Mouse (Mus musculus) cerebellum, adult 2 months (tissue): Measurements from ENCODE around the gene Bach2. TPM values are rescaled to one million over a fixed set of nuclear protein-coding genes. Genes with fewer than 3 reads are reported as not detected.
A peak's percentile ranks its signal among the peaks of the same experiment; 100 is the strongest.

Experiments used
- DNase-seq, 2 experiments: peaks; one replicate each; pipeline ENCODE4 v3.0.0; 2021
- H3K27ac ChIP-seq: fragments of 200-500 bp; 2 replicates; pipeline ENCODE4 v1.5.1; 2012; ENCODE audit warnings: low read length, control low read depth, inconsistent platforms; ENCODE audit not compliant: insufficient read depth
- H3K27me3 ChIP-seq: fragments of 200-500 bp; 2 replicates; pipeline ENCODE4 v1.6.1; 2012; ENCODE audit warnings: inconsistent platforms, mild to moderate bottlenecking, low read length, moderate library complexity; ENCODE audit not compliant: control insufficient read depth, insufficient read depth
- H3K4me1 ChIP-seq: fragments of 200-500 bp; 2 replicates; pipeline ENCODE4 v1.6.1; 2011; ENCODE audit warnings: low read length; ENCODE audit not compliant: control insufficient read depth, insufficient read depth
- H3K4me3 ChIP-seq: fragments of 200-500 bp; replicated peaks from 2 replicates; pipeline ENCODE3; 2011; ENCODE audit warnings: mild to moderate bottlenecking, low read depth, low read length, control low read depth; ENCODE audit not compliant: insufficient read depth
- CTCF ChIP-seq: fragments of 200-500 bp; IDR thresholded peaks from 2 replicates; pipeline ENCODE4 v1.5.1; 2011; ENCODE audit warnings: low read depth, mild to moderate bottlenecking, control low read depth, low read length, moderate library complexity, borderline replicate concordance; ENCODE audit not compliant: insufficient read depth
- POLR2A ChIP-seq: fragments of 200-500 bp; IDR thresholded peaks from 2 replicates; pipeline ENCODE4 v1.6.1; 2011; ENCODE audit warnings: low read length, control low read depth, borderline replicate concordance; ENCODE audit not compliant: insufficient read depth
- WGBS: fragments of 180-500 bp; shearing (Covaris S2); methylation state at CpG from one replicate; pipeline ENCODE4 v1.1.7; 2018; 5-methylcytosine and 5-hydroxymethylcytosine counted together
- polyA plus RNA-seq: library from polyadenylated mRNA; depleted of rRNA; stranded (reverse); fragments of >200 nt; gene quantifications from 2 replicates; pipeline ENCODE4 v1.2.3, GENCODE M21; 2012

Gene Bach2
- polyA plus RNA-seq, 1 experiment: 4.7 TPM

DNA sequence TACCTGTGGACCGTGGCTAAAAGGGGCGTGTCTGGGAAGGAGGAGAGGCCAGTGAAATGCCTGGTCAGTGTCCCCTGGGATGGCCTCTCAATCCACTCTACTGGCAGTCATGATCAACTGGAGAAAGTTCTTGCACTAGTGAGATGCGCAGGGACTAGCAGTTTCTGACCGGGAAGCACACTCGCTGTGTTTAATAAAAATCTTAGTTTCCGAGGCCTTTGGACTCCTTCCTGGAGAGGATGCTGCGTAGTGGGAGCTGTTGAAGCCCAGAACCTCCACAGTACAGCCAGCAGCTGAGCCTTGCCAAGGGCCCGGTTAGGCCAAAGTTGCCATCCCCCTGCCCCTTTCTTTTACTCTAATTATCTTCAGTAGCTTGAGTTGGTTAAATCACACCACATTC lies 148.3 kb downstream of the Bach2 start:
- TF ChIP-seq POLR2A: no peak
- TF ChIP-seq CTCF: no peak
- no peak for DNase-seq
- Histone ChIP-seq H3K4me1 (peaks cover 3% of the 10 kb centered on the region; the same call in 1 of the 2 replicates), H3K27ac (peak overlapping the region; percentile 33; the same call in 1 of the 2 replicates), H3K4me3 (no peak overlapping the region), H3K27me3 (no peaks in the 10 kb centered on the region)
- 61% methylated on average over 8 of the region's 8 CpGs for WGBS

DNA sequence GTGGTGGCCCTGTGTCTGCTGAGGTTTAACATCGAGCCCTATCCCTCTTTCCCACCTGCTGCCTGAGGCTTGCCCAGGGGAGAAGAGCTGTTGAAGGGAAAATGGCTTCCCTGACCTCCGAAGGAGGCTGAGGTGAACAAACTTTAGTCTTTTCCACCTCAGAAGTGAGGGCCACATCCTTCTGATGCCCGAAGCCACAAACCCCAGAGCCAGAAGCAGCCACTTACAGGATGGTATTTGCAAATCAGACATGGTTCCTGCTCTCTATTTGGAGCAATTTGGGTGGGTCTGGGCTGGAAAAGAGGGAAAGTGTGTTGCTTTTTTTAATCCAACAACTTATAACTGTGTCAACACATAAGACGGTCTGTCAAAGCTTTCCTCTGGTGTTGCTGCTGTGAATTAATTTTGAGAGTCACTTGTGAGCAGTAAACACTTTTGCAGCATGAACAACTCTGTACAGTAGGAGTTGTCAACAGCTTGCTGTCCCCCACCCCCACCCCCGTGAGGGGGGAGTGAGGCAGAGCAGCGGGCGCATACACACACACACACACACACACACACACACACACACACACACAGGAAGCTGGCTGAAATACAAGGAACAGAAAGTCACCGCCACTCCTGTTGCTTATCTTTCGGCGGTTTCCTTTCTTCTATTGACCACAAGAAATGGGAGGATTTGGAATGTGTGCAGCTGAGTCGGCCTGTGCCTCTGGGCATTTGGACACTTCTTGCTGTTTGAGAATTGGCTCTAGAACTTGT lies 149.1 kb downstream of the Bach2 start:
- peaks cover 3% of the 10 kb centered on the region; the same call in 1 of the 2 replicates for H3K4me1 ChIP-seq
- no peak for DNase-seq
- no peak overlapping the region for H3K27ac ChIP-seq
- H3K27me3 ChIP-seq: no peaks in the 10 kb centered on the region
- no peak overlapping the region for H3K4me3 ChIP-seq
- WGBS: 67% methylated on average over 11 of the region's 11 CpGs
- TF ChIP-seq CTCF (no peak), POLR2A (no peak)

DNA sequence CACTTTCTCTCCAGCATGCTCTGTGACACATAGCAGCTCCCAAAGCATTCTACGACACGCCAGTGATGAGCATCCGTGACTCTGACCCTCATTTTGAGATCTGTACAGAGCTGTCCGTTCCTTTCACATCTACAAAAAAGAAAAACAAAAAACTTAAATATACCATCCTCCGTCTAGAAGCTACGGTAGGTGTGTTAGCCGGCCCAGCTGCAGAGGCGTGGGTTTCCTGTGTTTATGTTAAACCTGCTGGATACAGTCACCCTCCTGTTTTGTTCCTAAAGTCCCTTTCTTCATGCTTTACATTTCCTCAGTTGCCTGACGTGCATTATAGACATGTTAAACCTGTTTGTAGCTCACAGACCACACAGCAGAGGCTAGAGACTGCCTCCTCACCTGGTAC lies 150.0 kb downstream of the Bach2 start:
- no peak overlapping the region for H3K27ac ChIP-seq
- TF ChIP-seq POLR2A (no peak), CTCF (no peak)
- DNase-seq: no peak
- WGBS: 93% methylated on average over 9 of the region's 9 CpGs
- no peaks in the 10 kb centered on the region for H3K27me3 ChIP-seq
- H3K4me1 ChIP-seq: peaks cover 3% of the 10 kb centered on the region
- no peak overlapping the region for H3K4me3 ChIP-seq

DNA sequence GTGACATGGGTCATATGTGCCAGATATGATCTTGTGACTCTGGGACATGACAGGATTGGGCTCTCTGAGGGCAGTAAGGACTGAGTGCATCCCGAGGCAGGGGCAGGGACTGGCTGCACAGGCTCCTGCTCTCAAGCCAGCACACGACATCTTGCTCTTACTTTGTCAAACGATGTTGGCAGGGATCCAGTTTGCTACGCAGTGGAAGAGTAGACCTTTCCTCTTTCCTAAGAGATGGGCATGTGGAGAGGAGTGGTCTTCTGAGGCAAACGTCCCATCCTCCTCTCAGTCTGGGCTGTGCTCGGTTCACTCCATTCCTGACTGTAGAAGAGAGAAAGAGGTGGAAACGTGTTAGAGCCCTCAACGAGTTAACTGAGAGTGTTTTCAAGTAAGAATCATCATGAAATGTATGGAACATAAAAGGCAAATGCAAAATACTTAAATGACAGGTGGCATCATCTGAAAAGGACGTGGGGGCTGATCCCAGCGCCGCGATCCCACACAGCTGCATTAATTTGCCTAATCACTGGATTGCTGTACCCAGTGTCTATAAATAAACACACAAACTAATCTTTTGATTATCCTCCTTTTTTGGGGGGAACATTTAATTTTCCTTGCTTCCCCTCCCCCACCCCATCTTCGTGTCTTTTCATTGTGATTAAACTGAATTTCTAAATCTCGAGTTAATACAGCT lies 150.7 kb downstream of the Bach2 start:
- H3K4me1 ChIP-seq: peaks cover 7% of the 10 kb centered on the region
- TF ChIP-seq POLR2A (no peak), CTCF (no peak)
- H3K27ac ChIP-seq: no peak overlapping the region
- no peak overlapping the region for H3K4me3 ChIP-seq
- 59% methylated on average over 14 of the region's 14 CpGs for WGBS
- H3K27me3 ChIP-seq: no peaks in the 10 kb centered on the region
- DNase-seq: no peak

DNA sequence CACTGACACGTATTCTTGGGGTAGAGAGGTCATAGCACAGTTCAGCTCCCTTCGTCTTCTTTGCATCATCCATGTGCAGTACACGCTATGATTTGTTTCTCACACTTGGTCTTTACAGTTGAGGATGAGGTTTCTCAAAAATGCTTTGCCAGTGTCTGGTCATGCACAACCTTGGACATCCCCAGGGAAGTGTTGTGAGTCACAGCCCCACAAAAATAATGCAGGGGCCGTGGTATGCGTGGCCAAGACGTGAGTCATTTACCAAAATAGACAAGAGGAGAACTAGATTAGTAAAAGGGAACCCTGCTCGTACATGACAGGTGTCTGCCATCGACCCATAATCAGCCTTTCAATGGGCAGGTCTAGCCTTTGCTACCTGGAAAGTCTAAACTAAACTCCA lies 152.7 kb downstream of the Bach2 start:
- Histone ChIP-seq H3K27me3 (no peaks in the 10 kb centered on the region), H3K4me3 (no peak overlapping the region), H3K27ac (no peak overlapping the region), H3K4me1 (peaks cover 8% of the 10 kb centered on the region)
- 52% methylated on average over 8 of the region's 8 CpGs for WGBS
- DNase-seq: peak in 1 of 2 experiments; percentile 71
- TF ChIP-seq POLR2A (no peak), CTCF (no peak)

DNA sequence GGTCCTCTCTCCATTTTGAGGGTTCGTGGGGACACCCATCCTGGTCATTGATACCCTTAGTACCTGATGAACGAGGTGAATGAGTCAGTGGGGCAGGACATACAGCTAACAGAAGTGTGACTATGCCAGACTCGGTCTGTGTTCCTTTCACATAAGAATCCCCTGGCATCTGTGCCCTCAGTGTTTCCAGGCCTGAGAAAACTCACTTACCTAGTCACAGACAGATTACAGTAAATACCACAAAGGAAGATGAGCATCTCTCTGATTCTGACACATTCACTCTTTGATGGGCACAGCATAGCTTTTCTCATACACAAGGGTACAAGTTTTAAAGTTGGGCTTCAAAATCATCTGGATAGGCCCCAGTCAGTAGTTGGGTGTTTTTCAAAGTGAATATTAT lies 154.6 kb downstream of the Bach2 start:
- DNase-seq: no peak
- Histone ChIP-seq H3K4me1 (peaks cover 9% of the 10 kb centered on the region), H3K27me3 (no peaks in the 10 kb centered on the region), H3K4me3 (no peak overlapping the region), H3K27ac (no peak overlapping the region)
- TF ChIP-seq CTCF (no peak), POLR2A (no peak)
- 84% methylated on average over 3 of the region's 3 CpGs for WGBS

DNA sequence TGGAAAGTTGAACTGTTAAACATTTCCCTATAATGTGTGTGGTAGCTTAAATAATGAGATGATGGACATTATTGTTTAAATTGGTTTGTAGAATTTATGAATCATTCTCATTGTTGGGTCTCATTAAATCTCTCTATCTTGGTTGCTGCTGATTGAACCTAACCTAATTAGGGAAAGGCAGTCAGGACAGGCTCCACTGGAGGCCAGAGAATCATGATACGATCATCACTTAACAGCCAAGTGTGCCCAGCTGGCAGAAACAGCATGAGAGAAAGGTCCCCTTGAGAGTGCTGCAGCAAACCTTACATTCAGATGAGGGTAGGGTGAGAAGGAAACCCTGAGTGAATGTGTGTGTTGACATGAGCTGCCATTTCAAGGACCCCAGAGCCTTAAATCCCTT lies 155.3 kb downstream of the Bach2 start:
- 23% methylated on average over 1 of the region's 1 CpGs for WGBS
- Histone ChIP-seq H3K4me3 (no peak overlapping the region), H3K27ac (no peak overlapping the region), H3K4me1 (peaks cover 9% of the 10 kb centered on the region), H3K27me3 (no peaks in the 10 kb centered on the region)
- no peak for DNase-seq
- TF ChIP-seq CTCF (no peak), POLR2A (no peak)

DNA sequence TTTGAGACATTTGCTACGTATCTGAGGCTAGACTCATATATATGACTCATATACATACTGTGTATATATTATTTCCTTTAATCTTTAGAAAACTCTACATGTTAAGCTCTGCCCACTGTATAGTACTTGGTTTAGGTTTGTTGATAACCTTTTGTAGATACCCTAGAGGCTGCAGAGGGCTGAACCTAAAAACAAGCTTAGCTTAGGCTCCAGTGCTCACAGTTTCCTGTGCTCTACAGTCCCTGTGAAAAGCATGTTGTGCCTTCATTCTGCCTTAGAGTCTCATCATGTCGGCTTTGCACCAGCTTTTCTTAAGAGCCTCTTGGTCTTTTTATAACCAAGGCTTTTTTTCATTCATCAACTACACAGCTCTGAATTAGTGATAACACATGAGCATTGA lies 156.2 kb downstream of the Bach2 start:
- no peak overlapping the region for H3K27ac ChIP-seq
- TF ChIP-seq POLR2A: no peak
- DNase-seq: no peak
- H3K27me3 ChIP-seq: no peaks in the 10 kb centered on the region
- no peak overlapping the region for H3K4me3 ChIP-seq
- peaks cover 11% of the 10 kb centered on the region for H3K4me1 ChIP-seq
- WGBS: 98% methylated on average over 2 of the region's 2 CpGs
